Mouse (Mus musculus) urinary bladder, postnatal 10 days (tissue): ENCODE results near the gene Ccdc141.

Source experiments
- DNase-seq: peaks from one replicate; pipeline ENCODE4 v3.0.0; 2022; ENCODE audit warnings: low spot score

Gene Ccdc141

DNA sequence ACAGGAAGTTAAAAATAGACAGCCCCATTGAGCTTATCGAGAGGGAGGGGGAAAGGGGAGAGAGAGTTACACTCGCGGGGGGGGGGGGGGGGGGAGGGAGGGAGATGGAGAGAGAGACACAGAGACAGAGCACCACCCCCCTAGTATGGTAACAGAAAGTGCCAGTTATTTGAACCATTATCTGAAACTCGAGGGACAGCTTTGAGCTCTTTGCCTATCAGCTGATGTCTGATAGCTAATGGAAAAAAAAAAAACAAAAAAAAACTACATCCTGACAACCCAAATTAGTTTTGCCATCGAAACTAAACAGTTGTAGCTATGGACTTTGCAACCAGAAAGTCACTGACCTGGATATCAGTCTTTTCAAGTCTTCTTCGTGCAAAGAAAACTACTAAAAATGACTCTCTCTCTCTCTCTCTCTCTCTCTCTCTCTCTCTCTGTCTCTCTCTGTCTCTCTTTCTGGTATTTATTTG lies at the start of gene Ccdc141:
TSS of gene Ccdc141 (minus strand) at position 4 of the 473 bp plus-strand sequence.
- no peak for DNase-seq

DNA sequence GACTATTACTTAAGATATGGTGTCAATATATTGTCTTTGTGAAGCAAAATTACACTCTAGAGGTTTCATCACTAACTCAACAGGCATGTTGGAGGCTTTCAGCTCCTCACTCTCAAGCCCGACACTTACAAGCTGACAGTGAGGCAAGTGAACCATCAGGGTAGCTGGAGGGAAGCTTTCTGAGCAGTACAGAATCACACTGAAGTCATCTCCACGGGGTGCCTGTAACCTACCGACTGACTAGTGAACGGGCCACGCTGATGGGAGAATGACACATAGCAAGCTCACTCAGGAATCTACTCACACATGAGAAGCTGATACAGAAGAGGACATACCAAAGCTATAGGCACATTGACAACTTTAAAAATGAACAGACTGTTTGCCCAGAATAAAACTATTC lies 42.4 kb upstream of the Ccdc141 start:
- no peak for DNase-seq

DNA sequence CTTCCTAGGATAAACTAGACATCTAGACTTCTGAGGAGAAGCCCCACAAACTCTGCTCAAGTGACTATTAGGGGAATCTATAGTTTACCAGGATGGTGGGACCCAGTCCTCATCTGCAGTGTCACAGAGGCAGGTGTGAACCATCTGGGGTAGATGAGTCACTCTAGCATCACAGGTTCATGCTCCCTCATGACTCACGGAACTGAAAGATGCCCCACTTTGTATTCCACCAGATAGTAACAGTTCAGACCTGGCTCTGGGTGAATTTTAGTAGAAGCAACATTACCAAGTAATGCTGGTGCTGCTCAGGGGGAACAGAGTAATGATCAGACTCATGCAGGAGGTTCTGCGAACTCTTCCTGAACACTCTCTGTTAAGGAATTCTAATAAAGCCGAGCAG lies 36.5 kb upstream of the Ccdc141 start:
- no peak for DNase-seq

DNA sequence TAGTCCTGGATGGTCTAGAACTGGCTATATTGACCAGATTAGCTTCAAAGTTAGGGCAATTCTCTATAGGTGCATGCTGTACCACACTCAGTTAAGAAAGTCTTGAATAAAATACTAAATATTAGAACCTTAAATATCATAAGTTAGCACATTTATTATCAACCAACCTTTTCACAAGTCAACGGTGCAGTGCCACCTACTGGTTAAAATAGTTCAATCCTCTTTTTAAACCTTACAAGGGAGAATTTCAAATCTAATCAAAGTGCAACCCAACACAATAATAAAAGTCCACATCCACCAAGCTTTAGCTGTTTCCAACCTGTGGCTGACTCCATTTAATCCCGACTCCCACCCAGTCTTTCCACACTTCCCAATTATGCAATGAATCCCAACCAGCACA lies 33.5 kb upstream of the Ccdc141 start:
- DNase-seq, result no peak

DNA sequence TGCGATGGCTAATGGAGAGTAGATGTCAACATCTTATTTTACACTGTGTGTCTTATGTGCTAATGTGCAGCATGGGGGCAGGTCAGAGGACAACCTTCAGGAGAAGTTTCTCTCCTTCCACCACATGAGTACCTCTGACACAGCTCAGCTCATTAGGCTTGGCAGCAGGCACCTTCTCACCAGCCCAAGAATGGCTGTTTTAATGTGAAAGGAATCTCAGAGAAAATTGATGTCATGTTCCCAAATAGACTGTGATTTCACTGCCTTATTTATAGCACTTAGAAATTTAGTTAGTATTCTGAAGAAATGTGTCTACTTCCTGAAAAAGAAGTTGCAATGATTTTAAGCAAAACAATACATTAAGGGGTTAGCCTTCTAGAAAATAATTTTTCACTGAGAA lies 31.5 kb upstream of the Ccdc141 start:
- no peak for DNase-seq

DNA sequence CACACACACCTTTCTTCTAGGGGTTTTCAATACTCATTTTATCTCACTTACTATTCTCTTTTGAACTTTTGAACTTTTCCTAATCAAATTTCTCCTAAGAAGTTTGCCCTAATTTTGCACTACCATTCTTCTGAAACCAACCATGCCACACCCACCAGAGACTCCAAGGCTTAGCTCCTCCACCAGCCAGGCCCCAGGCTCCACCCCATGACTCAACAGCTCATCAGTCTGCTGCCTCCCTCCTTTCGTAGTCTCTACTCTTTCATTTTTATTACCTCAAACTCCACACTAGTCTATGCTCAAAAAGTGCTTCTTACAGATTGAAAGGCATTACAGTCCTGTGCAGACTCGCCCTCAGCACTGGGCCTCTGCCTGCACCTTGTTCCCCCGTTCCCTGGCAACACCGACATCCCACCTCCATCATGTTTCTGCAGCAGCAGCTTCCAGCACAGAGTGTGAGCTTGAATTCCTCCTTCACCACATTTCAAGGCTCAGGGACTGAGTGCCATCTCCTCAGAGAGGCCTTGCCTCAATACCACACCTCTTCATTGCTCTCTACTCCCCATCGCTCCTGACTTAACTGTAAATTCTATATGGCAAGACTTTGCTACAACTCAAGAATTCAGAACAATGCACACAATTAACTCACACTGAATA lies 30.6 kb upstream of the Ccdc141 start:
- DNase-seq, result no peak

DNA sequence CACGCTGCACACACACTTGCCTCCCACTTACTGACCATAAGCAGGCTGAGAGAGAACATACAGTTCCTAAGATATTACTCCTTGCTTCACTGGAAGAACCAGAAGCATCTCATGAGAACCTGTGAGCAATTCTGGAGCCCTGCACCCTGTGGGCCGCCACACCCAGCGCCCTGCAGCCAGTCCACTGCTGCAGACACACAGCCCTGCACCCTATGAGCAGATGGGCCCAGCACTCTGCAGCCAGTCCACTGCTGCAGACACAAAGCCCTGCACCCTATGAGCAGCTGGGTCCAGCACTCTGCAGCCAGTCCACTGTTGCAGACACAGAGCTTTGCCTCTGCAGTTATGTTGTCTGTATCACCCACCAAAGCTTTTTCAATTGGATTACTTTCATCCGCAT lies 29.9 kb upstream of the Ccdc141 start:
- no peak for DNase-seq

DNA sequence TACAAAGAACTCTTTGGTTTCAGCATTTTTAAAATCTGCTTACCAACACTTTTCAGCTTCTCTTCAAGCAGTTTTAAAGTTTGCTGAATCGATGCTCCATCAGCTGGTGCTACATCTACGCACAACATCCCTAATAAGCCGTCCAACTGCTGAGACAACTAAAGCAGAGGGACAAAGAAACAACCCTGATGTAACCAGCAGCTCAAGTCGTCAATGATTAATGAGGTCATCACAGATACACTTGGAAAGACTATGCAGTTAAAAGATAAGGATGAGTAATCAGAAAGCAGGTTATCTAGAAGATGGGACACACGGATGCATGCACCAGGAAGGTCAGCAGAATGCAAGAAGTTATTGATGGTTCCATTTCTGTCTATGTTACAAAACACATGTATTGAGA lies 27.8 kb upstream of the Ccdc141 start:
- no peak for DNase-seq

DNA sequence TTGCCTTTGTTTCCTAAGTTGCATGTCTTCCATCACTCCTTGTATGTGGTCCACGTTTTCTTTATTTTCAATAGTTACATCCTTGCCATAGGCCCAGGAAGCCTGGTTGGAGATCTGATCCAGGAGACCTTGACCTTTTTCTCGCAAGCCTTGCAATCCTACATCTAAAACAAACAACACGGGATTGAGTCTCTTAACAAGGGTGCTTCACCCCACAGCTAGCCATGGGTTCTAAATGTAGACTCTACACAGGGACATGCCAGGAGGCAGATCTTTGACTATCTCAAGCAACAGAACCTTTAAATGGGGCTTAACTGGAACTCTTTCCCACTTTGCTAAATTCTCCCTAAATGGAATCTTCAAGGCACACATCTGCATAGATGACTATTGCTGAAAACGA lies 26.4 kb upstream of the Ccdc141 start:
- no peak for DNase-seq

DNA sequence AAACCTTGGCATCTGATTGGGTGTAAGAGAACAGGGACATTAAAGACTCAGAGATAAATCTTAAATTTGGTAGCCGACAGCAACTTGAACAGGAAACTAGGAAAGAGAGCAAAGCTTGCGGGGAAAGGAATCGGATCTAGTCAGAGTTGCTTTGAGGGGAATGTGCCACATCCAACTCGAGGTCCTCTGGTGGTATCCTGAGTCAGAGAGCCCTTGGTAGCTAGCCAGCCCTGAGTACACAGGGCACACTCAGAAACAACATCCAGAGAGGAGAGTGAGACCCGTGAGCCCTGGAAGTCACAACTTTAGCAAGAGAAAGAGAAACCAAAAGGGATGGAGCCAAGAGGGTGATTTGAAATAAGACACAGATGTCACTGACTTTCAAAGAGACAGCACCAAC lies 24.6 kb upstream of the Ccdc141 start:
- no peak for DNase-seq

DNA sequence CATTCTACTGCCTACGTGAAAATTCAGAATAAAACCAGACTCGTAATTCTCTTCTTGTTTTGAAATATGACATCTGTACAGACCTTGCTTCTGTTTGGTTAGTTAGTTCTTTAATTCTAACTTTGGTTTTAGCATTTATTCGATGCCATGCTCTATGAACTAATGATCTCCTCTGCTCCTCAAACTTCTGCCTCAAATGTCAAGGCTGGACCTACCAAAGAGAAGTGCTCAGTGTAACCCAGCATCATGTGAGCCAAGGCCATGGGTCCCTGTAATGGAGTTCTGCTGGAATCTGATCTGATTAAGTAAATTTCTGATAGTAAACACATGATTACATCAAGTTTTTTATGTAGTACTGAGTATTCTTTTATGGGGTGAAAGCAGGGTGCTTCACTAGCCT lies 21.4 kb upstream of the Ccdc141 start:
- DNase-seq, result no peak

DNA sequence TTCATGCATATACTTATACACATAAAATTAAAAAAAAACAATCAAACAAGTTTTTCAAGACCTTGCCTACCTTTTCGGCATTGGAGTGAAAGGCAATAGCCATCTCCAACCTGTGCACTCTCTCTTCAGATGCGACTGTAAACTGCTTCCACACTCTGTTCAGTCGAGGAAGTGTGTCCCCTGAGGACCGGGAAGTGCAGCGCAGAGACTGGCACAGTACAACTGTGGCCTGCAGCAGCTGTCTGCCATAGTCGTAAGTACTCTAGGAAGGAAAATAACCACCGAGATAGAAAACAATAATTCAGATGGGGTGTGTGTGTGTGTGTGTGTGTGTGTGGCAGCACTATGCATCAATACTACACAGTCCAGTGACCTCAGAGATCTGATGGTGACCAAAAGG lies 20.5 kb upstream of the Ccdc141 start:
- no peak for DNase-seq

DNA sequence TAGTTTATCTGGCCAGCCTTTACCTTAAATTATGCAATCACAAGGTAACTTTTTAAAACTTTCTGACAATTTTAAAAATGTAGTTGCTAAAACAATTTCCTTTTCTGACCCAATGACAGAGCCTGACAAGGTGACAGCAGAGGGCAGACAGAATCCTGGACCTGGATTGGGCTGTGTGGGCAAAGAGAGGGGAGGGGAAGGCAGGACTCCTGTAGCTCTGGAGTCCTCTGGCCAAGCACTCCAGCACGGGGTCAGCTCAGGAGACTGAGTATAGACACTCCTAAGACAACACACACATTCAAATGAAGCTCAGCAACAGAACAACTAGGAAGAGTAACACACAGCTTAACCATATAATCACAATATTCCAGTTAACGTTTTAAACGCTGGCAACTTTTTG lies 19.9 kb upstream of the Ccdc141 start:
- DNase-seq, result no peak

DNA sequence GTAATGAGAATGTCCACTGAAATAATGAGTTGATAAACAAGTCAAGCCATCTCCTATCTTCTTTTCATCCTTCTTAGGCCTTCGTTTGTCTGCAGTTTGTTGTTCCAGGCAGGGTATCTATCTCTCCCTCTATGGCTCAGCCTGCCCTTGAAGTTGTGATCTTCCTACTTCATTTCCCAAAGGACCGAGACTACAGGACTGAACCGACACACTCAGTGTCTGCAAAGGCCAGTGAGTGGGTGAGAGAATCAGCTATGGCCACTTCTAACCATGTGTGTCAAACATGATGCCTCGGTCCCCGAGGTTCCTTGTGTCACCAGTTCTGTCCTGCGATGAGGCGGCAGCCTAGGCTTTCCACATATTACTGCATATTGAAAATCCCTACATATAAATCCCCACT lies 19.2 kb upstream of the Ccdc141 start:
- DNase-seq, result no peak

DNA sequence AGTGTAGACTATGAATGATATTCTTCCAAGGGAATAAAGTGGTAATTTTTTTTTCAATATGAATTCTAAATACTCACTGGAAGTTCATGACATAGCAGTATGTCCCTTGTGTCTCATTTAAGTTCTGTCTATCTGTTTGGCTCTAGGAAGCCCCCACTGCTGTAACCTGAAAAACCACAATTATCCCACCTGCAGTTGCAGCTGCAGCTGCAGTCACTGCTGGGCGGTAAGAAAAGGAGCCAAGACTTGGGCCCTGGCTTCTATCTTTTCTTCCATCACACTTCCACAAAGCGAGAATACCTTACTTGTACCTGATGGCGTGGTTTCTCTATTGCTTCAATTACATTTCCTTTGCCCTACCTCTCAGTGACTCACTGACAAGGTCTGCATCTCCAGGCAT lies 17.1 kb upstream of the Ccdc141 start:
- DNase-seq, result no peak

DNA sequence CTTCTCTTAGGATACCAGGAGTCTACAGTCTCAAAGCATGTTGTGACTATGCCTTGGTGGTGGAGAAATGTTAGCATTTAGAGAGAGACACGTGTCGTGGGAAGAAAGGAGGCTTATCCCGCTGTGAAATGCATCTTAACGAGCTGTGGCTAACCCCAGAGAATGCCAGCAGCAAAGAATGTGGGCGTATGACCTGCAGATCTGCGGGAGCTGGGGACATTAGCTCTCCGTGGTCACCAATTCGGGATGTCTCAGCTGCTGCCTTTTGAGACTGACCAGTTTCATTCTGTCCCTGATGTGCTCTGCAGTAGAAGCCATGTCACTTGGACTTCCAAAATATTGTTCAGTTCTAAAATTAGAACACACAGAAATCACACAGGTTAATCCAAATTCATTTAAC lies 16.5 kb upstream of the Ccdc141 start:
- DNase-seq, result no peak

DNA sequence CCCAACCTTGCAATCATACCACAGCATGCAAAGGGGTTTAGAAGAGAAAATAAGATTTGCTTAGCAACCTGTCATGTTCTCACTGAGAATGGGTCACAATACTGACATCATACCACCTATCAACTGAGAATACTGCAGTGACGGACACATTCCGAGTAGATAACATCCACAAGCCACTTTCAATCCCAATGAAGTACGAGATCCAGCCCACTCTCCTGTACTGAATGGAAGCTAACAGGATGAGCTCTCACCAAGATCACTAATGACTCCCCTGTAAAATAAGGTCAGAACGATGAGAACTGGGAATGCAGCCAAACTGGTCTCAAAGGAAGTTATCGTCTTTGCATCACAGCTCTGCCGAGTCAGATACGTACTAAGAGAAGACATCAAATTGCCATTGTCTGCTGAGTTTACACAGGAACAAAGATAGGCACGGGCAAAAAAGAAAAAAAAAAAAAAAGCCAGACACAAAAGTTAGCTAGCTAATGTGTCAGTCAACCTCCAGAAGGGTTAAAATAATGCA lies 13.7 kb upstream of the Ccdc141 start:
- no peak for DNase-seq

DNA sequence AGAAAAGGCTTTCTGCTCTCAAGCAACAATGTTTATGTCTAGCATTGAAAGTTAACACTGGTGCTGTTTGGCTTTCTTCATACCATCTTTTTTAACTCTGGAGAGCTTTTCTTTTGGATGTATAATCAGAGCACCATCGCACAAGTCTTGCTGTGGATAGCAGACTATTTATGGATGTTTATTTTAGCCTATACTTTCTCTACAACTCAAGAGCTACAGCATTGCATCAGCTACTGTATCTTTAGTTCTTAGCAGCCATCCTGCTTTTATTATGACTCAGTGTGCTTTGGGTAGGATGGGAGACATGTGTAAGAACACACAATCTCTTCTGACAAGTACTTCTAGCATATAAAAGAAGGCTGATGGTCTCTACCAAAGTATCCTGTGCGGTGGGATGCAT lies 13.2 kb upstream of the Ccdc141 start:
- no peak for DNase-seq

DNA sequence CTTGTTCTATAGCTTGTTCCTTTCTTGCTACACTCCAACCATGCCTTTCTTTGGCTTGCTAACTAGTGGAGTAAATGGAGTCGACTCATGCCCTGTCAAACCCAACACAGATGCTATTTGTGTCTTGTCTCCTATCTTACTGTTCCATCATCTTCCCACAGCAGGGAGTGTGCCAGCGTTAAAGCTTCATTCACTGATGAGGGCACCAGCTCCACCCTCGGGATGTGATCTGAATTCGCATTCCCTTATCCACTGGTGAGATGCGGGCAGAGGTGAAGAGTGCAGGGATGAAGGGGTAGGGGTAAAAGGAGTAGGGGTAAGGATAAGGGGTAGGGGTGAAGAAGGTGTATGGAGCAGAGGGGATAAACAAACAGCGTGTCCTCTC lies 12.6 kb upstream of the Ccdc141 start:
- DNase-seq, result no peak

DNA sequence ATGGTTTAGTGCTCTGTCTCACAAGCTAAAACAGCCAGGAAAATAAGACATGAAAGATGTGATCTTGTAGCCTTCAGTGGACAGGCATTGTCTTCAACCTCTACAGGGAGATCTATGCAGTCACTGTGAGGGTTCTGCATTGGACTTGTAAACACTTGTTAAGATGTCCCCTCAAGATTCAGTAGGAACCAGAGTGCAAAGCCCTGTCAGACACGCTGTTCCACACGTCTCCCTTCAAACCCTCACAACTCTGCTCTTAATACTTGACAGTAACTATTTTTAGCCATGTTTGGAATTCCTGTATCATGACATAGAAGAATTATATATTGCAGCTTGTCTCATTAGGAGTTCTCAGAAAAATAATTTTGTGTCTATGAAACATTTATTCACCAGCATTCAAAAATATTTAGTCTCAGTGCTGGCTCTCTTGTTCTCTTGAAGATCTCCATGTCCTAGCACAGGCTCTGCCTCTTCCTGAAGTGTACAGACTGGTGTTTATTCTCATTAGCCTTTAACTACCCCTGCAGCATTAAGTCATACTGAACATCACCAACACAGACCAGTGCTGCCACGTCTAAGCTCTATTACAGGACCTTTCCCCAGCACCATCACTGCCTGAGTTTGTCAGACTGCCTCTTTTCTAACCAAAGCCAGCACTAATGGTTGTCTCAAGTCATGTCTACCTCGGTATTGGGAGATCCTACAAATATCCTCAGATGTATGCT lies 12.0 kb upstream of the Ccdc141 start:
- no peak for DNase-seq

DNA sequence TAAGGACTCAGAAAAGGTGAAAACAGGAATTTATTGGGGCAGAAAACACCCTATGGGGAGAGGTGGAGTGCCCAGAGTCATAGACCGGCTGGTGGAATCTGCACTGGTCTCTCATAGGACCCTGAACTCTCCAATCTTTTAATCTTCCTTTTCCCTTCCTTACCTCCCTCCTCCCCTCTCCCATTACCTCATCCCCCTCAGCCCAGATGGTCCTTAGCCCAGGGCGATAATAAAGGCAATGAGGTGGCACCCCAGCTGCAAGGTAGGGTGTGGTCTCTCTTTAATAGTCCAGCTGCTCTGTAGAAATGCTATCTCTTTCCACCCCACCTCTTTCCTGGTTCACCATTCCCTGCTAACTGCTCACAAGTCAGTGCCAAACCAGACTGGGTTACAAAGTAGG lies 7.0 kb upstream of the Ccdc141 start:
- no peak for DNase-seq

DNA sequence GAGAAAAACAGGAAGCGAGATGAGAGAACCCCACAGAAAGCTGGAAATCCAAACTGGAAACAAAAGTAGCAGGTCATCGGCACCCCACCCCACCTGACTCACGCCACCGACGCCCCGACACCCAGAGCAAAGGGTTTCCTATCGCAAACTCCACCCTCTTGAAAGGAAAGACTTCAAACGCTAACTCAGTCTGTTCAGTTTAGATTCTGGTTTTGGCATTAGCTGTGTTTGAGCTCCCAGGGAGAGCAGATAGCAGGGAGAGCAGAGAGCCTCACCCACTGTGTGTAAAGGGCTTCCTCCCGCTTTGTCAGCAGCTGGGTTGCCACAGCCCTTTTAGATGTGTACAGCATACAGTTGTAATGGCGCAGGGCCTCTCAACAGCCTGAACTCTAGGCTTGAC lies 6.0 kb upstream of the Ccdc141 start:
- DNase-seq, result no peak

DNA sequence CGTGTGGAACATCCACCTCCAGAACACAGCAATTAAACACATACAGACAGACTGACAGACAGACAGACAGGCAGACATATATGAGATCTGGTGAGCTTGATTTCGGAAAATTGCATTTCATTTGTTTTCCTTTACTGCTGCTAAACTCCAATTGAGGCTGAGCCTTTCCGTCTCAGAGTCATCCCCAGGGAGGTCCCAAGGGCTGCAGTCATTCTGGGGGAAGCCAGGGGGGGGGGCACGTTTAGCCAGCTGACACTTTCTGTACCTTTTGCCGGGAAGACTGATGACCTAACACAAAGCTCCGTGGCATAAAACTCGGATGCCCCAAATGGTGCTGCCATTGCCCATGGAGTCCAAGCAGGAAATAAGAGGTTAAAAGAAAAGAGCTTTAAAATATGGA lies 5.0 kb upstream of the Ccdc141 start:
- no peak for DNase-seq

DNA sequence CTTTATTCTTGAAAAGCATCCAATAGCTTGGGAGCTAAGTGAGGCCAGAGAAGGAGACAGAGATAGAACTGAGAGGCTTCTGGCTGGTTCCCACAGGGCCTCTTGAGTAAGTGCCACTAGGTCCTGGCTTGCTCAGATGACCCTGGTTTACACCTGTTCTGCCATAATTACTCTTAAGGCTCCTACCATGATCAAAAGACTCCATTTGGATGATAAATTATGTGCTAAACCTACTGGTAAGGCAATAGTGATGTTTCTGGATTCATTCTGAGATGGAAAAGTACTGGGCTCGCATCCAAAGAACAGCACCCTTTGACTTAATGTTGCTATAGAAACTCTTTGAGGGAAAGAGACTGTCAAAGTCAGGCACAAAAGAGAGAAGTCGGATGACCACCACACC lies 3.9 kb upstream of the Ccdc141 start:
- DNase-seq, result no peak
